Mouse (Mus musculus) right cerebral cortex, postnatal 14 days (tissue): ENCODE results near the gene Sgsh.
A peak's percentile ranks its signal among the peaks of the same experiment; 100 is the strongest.
"Not testable (repeated sequence)": the region's sequence is repeated elsewhere in the genome, so short reads cannot be mapped to it uniquely, and the experiment has no call there.

ENCODE experiments used
- DNase-seq: peaks from one replicate; pipeline ENCODE4 v3.0.0; 2022

Gene Sgsh

DNA sequence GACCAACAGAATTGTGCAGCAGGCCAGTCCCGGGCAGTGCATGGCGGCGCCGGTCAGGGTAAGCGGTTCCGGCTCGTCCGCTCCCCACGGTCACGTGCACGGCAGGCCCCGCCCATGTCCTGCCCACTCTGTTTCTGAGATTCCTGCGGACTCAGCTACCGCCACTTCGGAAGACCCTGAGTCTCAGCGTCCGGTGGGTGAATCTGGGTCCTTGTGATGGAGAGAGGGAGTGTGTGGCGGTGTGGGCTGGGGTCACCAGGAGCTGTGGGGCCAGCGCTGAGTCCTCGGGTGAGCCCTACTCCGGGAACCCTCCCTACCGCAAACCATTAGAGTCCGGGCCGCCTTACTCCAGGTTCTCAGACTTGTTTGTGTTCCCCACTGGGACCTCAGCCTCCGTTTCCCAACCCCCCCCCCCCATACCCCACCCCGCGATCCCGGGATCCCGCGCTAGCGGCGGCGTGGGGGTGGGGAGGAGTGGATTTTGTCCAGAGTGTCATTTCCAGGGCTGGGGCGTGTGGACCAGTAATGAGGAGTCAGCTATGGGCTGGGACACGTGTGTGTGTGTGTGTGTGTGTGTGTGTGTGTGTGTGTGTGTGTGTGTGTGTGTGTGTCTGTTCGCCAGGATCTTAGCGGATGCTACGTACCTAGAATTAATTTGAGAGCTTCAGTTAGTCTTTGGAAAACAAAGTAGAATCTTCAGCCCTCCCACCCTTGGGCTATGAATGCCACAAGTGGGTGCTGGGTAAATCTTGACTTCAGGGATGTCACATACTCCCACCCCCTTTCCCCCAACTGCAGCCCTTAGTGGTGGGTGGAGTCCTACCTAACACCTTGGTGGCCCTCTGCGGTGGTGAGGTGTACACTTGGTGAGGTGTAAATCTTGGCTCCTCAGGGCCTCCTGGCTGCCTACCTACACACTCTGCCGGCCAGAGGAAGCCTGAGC, at the start of gene Sgsh, which contains the start of gene Slc26a11:
Gene Sgsh (minus strand): TSS at position 94 of the 943 bp plus-strand sequence.
Gene Slc26a11 (plus strand): TSS at position 115 of the 943 bp plus-strand sequence.
- DNase-seq, result peak; percentile 77

GRCm38 (mm10) chr11:119404627-119405026, 49.3 kb upstream of the Sgsh start:
- DNase-seq, result no peak

DNA sequence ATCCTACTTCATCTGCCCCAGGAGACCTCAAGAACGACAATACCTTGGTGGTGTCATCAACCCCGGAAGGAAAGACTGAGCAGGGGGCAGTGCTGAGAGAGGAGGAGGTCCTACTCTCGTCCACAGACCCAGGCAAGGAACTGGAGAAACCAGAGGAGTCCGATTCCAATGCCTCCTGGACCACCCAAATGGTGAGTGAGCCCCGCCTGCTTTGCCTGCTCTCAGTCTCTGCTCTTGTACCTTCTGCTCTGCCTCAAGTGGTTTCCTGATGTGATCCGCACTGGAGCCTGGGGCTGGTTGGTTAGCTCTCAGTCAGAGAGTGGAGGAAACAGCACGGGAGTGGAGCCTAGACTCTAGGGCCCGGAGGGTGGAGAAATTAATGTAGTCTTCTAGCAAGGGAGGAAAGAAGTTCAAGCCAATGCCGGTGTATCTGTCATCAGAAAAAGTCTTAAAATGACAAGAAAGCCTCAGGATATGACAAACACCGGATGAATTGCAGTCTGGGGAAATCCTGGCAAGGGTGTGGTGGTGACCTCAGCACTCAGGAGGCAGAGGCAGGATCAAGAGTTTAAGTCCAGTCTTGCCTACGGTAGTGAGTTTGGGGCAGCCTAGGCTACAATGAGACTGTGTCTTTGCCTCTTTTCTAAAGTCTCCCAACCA, 47.3 kb upstream of the Sgsh start:
- DNase-seq, result no peak

DNA sequence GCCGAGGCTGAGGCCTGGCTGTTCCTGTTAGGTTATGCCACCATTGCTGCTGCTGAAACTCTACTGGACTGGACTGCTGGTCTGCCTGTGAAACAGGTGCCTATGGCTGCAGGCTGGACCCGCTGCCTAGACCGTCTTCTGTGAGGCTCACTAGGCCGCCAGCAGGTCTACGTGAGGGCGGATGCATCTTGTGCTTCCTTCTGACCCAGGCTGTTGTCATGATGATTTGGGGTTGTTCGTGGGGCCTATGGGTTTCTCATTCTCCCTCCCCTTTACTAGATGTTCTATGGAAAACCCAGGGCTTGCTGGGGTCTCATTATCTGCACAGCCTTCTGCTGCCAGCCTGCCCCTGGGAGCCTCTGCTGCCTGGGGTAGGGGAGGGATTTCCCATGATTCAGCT, 41.1 kb upstream of the Sgsh start:
- no peak for DNase-seq

- no peak for DNase-seq
These were observed 40.6 kb upstream of the Sgsh start for GRCm38 (mm10) chr11:119395931-119396330.

DNA sequence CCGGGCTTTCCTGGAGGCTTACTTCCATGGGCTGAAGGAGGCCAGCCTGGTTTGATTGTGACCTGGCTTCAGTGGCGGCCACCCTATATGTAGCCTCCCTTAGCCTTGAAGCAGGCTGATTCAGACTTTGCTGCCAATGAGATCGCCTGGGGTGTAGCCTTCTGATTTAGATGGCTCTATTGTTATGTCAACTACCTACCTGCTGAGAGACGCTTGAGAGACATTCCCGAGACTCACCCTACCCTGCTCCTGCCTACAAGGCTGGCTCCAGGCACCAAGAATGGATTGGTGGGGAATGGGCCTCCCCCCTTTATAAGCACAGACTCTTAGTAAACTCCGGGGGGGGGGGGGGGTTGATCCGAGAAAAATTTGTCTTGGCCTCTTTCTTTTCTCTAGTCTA, 40.1 kb upstream of the Sgsh start:
- no peak for DNase-seq

- DNase-seq, result no peak
These were observed 38.9 kb upstream of the Sgsh start for GRCm38 (mm10) chr11:119394210-119394609.

- DNase-seq, result no peak
These were observed 38.1 kb upstream of the Sgsh start for GRCm38 (mm10) chr11:119393483-119393804.

DNA sequence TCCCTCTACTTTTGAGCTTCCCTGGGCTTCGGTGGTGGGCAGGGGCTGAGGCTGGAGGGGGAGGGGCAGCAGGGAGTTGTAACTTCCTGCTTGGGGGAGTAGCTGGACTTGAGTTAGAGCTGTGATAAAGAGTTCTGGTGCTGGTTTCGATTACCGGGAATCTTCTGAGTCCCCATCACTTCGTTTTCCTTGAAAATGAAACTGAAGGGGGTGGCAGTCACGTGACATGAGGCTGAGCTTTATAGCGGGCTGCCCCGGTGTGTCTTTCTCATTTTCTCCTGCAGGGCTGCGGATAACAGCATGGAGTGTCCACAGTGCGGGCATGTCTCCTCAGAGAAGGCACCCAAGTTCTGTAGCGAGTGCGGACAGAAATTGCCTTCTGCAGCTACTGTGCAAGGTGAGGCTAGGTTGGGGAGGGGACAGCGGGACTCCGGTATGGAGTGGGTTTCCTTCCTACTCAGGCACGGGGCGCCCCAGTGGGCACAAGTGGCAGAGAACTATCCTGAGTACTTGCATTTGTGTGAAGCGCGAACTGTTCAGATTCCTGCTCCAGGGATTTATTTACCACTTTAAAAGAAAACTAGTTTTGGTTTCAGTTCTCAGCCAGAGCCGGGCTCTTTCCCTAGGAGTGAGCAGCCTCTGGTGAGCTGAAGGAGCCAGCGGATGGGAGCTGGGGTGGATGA, 37.6 kb upstream of the Sgsh start, which contains the start of gene Rnf213:
Gene Rnf213 (plus strand): TSS at position 301 of the 683 bp plus-strand sequence.
- peak; percentile 24 for DNase-seq

- DNase-seq, result no peak
These were observed 36.8 kb upstream of the Sgsh start for GRCm38 (mm10) chr11:119392001-119392614.

- no peak for DNase-seq
These were observed 36.2 kb upstream of the Sgsh start for GRCm38 (mm10) chr11:119391386-119392000.

DNA sequence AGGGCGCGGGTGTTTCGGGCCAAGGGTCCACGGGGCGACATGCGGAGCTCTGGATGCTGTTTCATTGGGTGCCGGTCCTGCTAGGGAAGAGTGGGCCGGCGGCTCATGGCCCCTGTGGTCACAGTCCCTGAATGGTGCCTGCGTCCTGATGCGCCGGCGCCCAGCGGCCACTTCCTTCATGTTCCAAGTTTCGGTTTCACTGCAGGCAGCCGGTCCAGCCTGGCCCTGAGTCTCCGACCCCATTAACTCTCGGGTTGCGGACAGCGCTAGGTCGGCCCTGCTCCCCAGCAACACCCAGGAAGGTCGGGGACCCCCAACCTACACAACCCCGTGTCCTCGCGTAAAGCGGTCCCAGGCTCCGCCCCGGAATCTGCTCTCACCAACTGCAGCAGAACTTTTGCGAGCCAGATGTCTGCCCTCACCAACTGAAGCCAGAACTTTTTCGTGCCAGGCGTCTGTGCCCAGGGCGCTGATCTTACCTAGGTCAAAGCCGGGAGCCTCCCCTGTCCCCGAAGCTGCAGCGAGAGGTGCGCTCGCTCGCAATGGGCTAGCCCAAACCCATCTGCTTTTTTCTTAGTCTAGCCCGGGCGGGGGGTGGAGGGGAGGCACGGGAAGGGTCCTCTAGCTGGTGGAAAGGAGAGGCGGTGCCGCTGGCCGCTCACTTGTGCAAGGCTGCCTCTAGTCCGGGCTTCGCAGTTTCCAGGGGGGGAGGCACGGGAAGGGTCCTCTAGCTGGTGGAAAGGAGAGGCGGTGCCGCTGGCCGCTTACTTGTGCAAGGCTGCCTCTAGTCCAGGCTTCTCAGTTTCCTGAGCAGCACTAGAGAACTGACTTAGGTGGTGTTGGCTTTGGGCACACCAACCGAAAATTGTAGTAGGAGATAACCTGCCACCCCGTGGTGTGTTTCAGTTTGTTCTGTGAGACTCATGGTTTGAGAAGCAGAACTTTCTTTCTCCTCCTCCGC, 35.2 kb upstream of the Sgsh start:
- DNase-seq, result peak; percentile 25

DNA sequence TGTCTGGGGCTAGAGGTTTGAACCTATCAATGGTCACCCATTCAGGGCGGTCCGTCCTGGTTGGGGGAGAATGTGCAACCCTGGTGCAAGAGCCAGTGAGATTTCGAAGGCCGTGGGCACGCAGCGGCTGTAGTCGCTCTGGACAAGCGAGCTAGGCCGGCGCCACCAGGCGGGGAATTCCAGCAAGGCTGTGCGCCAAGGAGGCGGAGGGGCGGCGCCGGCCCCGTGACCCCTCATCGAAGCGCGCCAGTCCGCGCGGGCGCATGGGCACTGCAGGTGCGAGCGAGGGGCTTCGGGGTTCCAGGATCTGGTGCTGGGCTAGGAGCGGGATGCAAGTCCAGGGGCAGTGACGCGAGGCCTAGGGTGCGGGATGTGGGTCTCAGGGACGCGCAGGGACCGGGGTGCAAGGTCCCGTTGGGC, 34.5 kb upstream of the Sgsh start:
- DNase-seq, result peak; percentile 61

GRCm38 (mm10) chr11:119387273-119387672, 31.9 kb upstream of the Sgsh start:
- DNase-seq, result not testable (repeated sequence)

GRCm38 (mm10) chr11:119386306-119386705, 31.0 kb upstream of the Sgsh start:
- DNase-seq, result no peak

GRCm38 (mm10) chr11:119384904-119385303, 29.6 kb upstream of the Sgsh start:
- DNase-seq, result no peak

DNA sequence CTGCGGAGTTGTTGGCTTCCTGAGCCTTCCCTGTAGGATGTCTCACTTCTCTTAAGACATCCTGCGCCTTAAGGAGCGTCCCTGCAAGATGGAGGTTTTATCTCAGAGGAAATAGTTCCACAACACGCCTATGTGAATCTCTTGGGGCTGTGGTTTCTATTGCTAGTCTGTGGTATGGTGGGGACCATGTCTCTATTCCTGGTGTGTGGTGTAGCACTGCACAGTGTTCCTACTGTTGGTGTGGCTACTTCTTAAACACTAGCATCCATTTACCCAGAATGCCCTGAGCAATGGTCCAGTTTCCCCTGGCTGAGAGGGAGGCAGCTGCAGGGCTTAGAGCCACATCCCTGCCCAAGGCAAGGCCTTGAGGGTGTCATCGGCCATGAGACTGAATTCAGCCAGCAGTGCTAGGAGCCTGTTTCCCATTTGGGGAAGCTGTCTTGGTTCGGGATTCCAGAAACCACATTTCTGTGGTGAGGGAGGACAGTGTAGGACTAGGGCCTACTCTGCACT, 27.1 kb upstream of the Sgsh start:
- no peak for DNase-seq

GRCm38 (mm10) chr11:119381631-119382337, 26.4 kb upstream of the Sgsh start:
- no peak for DNase-seq

DNA sequence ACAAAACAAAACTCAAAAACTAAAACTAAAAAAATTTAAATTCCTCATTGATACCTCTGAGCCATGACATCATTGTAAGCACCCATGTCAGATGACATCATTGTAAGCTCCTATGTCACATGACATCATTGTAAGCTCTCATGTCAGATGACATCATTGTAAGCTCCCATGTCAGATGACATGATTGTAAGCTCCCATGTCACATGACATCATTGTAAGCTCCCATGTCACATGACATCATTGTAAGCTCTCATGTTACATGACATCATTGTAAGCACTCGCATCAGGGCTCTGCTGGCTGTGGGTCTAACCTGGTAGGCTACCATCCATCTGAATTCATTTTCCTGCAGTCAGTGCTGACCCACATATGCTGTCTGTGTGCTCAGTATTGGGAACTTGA, 23.2 kb upstream of the Sgsh start:
- no peak for DNase-seq

DNA sequence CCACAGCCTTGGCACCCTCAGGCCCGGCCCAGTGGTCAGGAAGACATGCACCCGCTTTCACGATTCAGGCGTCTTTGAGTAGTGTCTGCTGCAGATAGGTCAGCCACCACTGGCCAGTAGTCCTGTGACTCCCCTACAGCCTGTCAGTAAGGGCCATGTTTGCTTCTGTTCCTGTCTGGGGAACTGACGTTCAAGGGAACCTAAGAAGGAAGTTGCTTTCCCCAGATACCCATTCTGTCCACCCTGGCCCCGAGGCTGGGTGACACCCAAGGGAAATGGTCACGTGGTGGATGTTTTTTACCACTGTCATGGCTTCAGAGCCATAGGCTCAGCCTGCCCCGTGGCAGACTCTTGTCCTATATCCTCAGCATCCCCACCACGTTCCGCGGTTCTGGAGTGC, 22.0 kb upstream of the Sgsh start:
- DNase-seq, result no peak
